Mouse (Mus musculus): ENCODE measurements around the gene Vmac. TPM values are rescaled to one million over a fixed set of nuclear protein-coding genes. Genes with fewer than 3 reads are reported as not detected.

The Vmac gene
- total and polyA plus RNA-seq, 3 experiments: 2.6 to 8.0 TPM; not detected in 1

DNA sequence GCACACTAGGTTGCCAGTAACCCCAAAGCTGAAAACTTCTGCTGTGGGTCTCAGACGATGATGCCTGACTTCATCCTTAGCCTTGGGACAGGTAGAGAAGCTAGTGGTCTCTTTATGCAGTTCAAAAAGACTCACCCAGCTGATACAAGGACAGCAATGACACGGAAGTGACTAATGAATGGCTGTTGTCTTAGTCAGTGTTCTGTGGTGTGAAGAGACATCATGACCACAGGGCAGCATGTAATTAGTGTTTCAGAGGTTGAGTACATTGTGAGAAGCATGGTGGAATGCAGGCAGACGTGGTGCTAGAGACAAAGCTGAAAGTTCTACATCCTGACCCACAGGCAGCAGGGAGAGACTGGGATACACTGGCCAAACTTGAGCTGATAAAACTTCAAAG, 50.2 kb downstream of the Vmac start:
- no peak for DNase-seq (ENCODE audit: low read depth, low spot score)
- Histone ChIP-seq H3K36me3 (ENCODE audit: control insufficient read depth in 1 of 2, insufficient read depth in 2 of 2, low read length in 2 of 2) (no peaks in the 10 kb centered on the region), H3K4me1 (ENCODE audit: control insufficient read depth in 1 of 2, insufficient read depth in 2 of 2, low read length in 2 of 2) (peaks cover 0 to 6% of the 10 kb centered on the region in 2 experiments; a peak in 2 of 4 replicates), H3K27me3 (ENCODE audit: control insufficient read depth in 1 of 2, insufficient read depth in 2 of 2, low read length in 2 of 2) (no peaks in the 10 kb centered on the region), H3K27ac (ENCODE audit: control insufficient read depth, low read depth, low read length) (no peak overlapping the region), H3K9me3 (replicated peaks; ENCODE audit: insufficient read depth, low read length) (no peaks in the 10 kb centered on the region), H3K4me3 (ENCODE audit: control insufficient read depth in 1 of 2, insufficient read depth in 1 of 2, low read depth in 2 of 2, low read length in 2 of 2) (no peak overlapping the region), H3K79me2 (ENCODE audit: control insufficient read depth, insufficient read depth, low read length, poor library complexity) (peaks cover under 1% of the 10 kb centered on the region; the same call in 1 of the 2 replicates), H3K9ac (ENCODE audit: control insufficient read depth, low read depth, low read length, poor library complexity, severe bottlenecking) (no peak overlapping the region)
- TF ChIP-seq ZMIZ1 (IDR thresholded peaks at IDR 0.05; ENCODE audit: low read depth, low read length) (no peak), MAFK (IDR thresholded peaks at IDR 0.05; ENCODE audit: borderline replicate concordance, low read depth, low read length) (no peak), SIN3A (IDR thresholded peaks at IDR 0.05; ENCODE audit: low read length) (no peak), TBP (IDR thresholded peaks at IDR 0.05; ENCODE audit: low read depth, low read length) (no peak), UBTF (IDR thresholded peaks at IDR 0.05; ENCODE audit: borderline replicate concordance, insufficient read depth, low read depth, low read length) (no peak), RCOR1 (IDR thresholded peaks at IDR 0.05; ENCODE audit: low read depth, low read length) (no peak), ZNF384 (IDR thresholded peaks at IDR 0.05; ENCODE audit: low read depth, low read length) (no peak), USF2 (IDR thresholded peaks at IDR 0.05; ENCODE audit: borderline replicate concordance in 1 of 2, insufficient read depth in 1 of 2, low read depth in 1 of 2, low read length in 2 of 2) (no peak), EP300 (IDR thresholded peaks at IDR 0.05; ENCODE audit: low read depth in 1 of 2, low read length in 2 of 2) (no peak), ETS1 (IDR thresholded peaks at IDR 0.05; ENCODE audit: low read depth, low read length) (no peak), GATA1 (IDR thresholded peaks at IDR 0.05; ENCODE audit: low read depth, low read length) (no peak), TCF12 (IDR thresholded peaks at IDR 0.05; ENCODE audit: low read depth, low read length) (no peak), TAL1 (IDR thresholded peaks at IDR 0.05; ENCODE audit: low read length) (no peak), JUND (IDR thresholded peaks at IDR 0.05; ENCODE audit: low read depth, low read length) (no peak), GABPA (IDR thresholded peaks at IDR 0.05; ENCODE audit: low read depth, low read length) (no peak), CHD2 (IDR thresholded peaks at IDR 0.05; ENCODE audit: low read length) (no peak)

DNA sequence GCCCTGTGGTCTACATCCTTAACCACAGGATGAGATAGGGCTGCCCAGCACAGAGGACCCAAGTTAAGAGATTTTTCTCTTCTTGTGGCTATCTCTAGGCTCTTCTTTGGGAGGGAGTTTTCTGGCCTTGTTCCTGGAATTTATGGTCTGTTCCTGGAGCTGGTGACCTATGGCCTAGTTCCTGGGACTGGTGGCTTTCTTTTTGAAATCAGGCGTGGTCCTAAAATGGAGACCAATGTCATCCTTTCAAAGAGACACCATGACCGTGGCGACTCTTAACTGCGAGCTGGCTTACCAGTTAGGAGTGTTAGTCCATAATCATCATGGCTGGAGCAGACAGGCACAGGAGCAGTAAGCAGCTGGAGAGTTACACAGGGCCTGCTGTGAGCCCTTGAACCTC, 51.4 kb downstream of the Vmac start:
- H3K36me3 ChIP-seq (ENCODE audit: control insufficient read depth in 1 of 2, insufficient read depth in 2 of 2, low read length in 2 of 2): no peaks in the 10 kb centered on the region
- TF ChIP-seq ZC3H11A (IDR thresholded peaks at IDR 0.05; ENCODE audit: low read depth, low read length) (no peak), UBTF (IDR thresholded peaks at IDR 0.05; ENCODE audit: borderline replicate concordance, insufficient read depth, low read depth, low read length) (no peak), USF1 (IDR thresholded peaks at IDR 0.05; ENCODE audit: low read depth, low read length) (no peak), SIN3A (IDR thresholded peaks at IDR 0.05; ENCODE audit: low read length) (no peak), E2F4 (IDR thresholded peaks at IDR 0.05; ENCODE audit: borderline replicate concordance, low read depth, low read length) (no peak), HCFC1 (IDR thresholded peaks at IDR 0.05; ENCODE audit: low read depth, low read length) (no peak), MEF2A (IDR thresholded peaks at IDR 0.05; ENCODE audit: extremely low read depth, insufficient replicate concordance, low read depth, low read length, poor library complexity, severe bottlenecking) (no peak), MYB (IDR thresholded peaks at IDR 0.05; ENCODE audit: low read depth, low read length) (no peak), CHD2 (IDR thresholded peaks at IDR 0.05; ENCODE audit: low read length) (no peak), POLR2AphosphoS2 (IDR thresholded peaks at IDR 0.05; ENCODE audit: low read length) (no peak), ZMIZ1 (IDR thresholded peaks at IDR 0.05; ENCODE audit: low read depth, low read length) (no peak), BHLHE40 (IDR thresholded peaks at IDR 0.05; ENCODE audit: borderline replicate concordance, low read depth, low read length) (no peak), RAD21 (IDR thresholded peaks at IDR 0.05; ENCODE audit: low read depth, low read length) (no peak)
- no peaks in the 10 kb centered on the region for H3K79me2 ChIP-seq (ENCODE audit: control insufficient read depth, insufficient read depth, low read length, poor library complexity)
- no peak overlapping the region for H3K9ac ChIP-seq (ENCODE audit: control insufficient read depth, low read depth, low read length, poor library complexity, severe bottlenecking)
- H3K27ac ChIP-seq (ENCODE audit: control insufficient read depth, low read depth, low read length): no peak overlapping the region
- H3K4me1 ChIP-seq (ENCODE audit: control insufficient read depth in 1 of 2, insufficient read depth in 2 of 2, low read length in 2 of 2): peaks cover 0 to 3% of the 10 kb centered on the region in 2 experiments; a peak in 1 of 4 replicates
- no peak for DNase-seq (ENCODE audit: low read depth, low spot score)
- no peak overlapping the region for H3K4me3 ChIP-seq (ENCODE audit: control insufficient read depth in 1 of 2, insufficient read depth in 1 of 2, low read depth in 2 of 2, low read length in 2 of 2)
- no peaks in the 10 kb centered on the region for H3K9me3 ChIP-seq (replicated peaks; ENCODE audit: insufficient read depth, low read length)
- no peaks in the 10 kb centered on the region for H3K27me3 ChIP-seq (ENCODE audit: control insufficient read depth in 1 of 2, insufficient read depth in 2 of 2, low read length in 2 of 2)
